ENCODE assay signal across 8 mouse cellular contexts in the genomic region with DNA sequence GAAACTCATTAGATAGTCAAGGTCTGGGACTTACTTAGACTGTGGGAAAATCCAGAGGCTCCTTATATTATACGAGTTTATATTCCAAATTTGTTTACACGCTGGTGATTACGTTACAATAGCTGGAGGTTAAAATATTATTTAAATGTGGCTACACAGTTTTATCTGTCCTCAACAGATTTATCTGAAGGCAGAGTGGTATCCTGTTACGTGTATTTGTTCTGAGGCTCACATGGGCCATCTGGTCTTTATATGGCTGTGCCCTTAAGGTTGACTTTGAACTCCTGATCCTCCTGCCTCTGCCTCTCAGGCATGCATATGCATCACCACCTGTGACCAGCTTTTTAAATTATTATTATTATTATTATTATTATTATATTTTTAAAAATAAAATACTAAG. TPM values are rescaled to one million over a fixed set of nuclear protein-coding genes. Genes with fewer than 3 reads are reported as not detected.
DNase-seq lines count a peak whose midpoint lies in the region; ATAC-seq and TF ChIP-seq lines count a peak whose summit lies in the region.

No protein-coding gene starts in this region.

- DNase-seq in liver, adult 2 months (ENCODE audit: extremely low read depth, low read depth, low spot score): no peak
- no peak for DNase-seq in liver
- no peak for DNase-seq in right cerebral cortex, postnatal 4 days
- no peak for DNase-seq in right cerebral cortex, postnatal 36 days (ENCODE audit: low spot score in 2 of 2)
- DNase-seq in urinary bladder, postnatal 10 days (ENCODE audit: low spot score): no peak

- peaks cover 2% of the 10 kb centered on the region; the same call in 1 of the 2 replicates for H3K4me1 ChIP-seq in liver, adult 2 months (ENCODE audit: control insufficient read depth, insufficient read depth, low read length)
- peaks cover 11% of the 10 kb centered on the region for H3K4me1 ChIP-seq in embryonic facial prominence, embryonic 15.5 days
- peaks cover 12% of the 10 kb centered on the region for H3K4me1 ChIP-seq in limb, embryonic 13.5 days
- peaks cover 12% of the 10 kb centered on the region for H3K4me1 ChIP-seq in neural tube, embryonic 15.5 days

- H3K36me3 ChIP-seq in liver, adult 2 months (ENCODE audit: control insufficient read depth, insufficient read depth, low read length): no peaks in the 10 kb centered on the region; the same call in 1 of the 2 replicates
- no peaks in the 10 kb centered on the region; the same call in 1 of the 2 replicates for H3K36me3 ChIP-seq in embryonic facial prominence, embryonic 15.5 days
- peaks cover 4% of the 10 kb centered on the region; the same call in 1 of the 2 replicates for H3K36me3 ChIP-seq in limb, embryonic 13.5 days
- H3K36me3 ChIP-seq in neural tube, embryonic 15.5 days: peaks cover under 1% of the 10 kb centered on the region; the same call in 1 of the 2 replicates

- no peak overlapping the region for H3K9ac ChIP-seq in liver, adult 2 months (ENCODE audit: low read depth, low read length)
- H3K9ac ChIP-seq in embryonic facial prominence, embryonic 15.5 days: 0 out of 2 replicates have a peak overlapping the region, but pooled peaks have one; percentile 74
- peak overlapping the region; percentile 88 for H3K9ac ChIP-seq in limb, embryonic 13.5 days
- peak overlapping the region; percentile 87 for H3K9ac ChIP-seq in neural tube, embryonic 15.5 days (replicated peaks)

- H3K27ac ChIP-seq in liver, adult 2 months (replicated peaks; ENCODE audit: insufficient read depth, low read depth, low read length): no peak overlapping the region
- H3K27ac ChIP-seq in embryonic facial prominence, embryonic 15.5 days (replicated peaks): no peak overlapping the region
- H3K27ac ChIP-seq in limb, embryonic 13.5 days: no peak overlapping the region
- no peak overlapping the region for H3K27ac ChIP-seq in neural tube, embryonic 15.5 days (replicated peaks)

- no peaks in the 10 kb centered on the region for H3K27me3 ChIP-seq in liver, adult 2 months (ENCODE audit: control insufficient read depth, insufficient read depth, low read length)
- no peaks in the 10 kb centered on the region for H3K27me3 ChIP-seq in embryonic facial prominence, embryonic 15.5 days
- no peaks in the 10 kb centered on the region for H3K27me3 ChIP-seq in limb, embryonic 13.5 days
- no peaks in the 10 kb centered on the region for H3K27me3 ChIP-seq in neural tube, embryonic 15.5 days (replicated peaks)

- ATAC-seq in embryonic facial prominence, embryonic 15.5 days (ENCODE audit: insufficient number of reproducible peaks, low FRiP score, low TSS enrichment, low read depth): no peak
- ATAC-seq in limb, embryonic 13.5 days (ENCODE audit: low FRiP score, low read depth): no peak
- ATAC-seq in neural tube, embryonic 15.5 days (ENCODE audit: low FRiP score): no peak

- H3K4me3 ChIP-seq in liver, adult 2 months (ENCODE audit: insufficient read depth, low read depth, low read length): peak overlapping the region; percentile 66; the same call in 1 of the 2 replicates
- H3K4me3 ChIP-seq in embryonic facial prominence, embryonic 15.5 days (replicated peaks): peak overlapping the region; percentile 85
- H3K4me3 ChIP-seq in limb, embryonic 13.5 days: peak overlapping the region; percentile 77
- H3K4me3 ChIP-seq in neural tube, embryonic 15.5 days (replicated peaks): peak overlapping the region; percentile 79

- WGBS in liver, adult 2 months: 63% methylated on average over 4 of the region's 4 CpGs
- 51% methylated on average over 4 of the region's 4 CpGs for WGBS in embryonic facial prominence, embryonic 15.5 days
- 65% methylated on average over 4 of the region's 4 CpGs for WGBS in limb, embryonic 13.5 days
- WGBS in neural tube, embryonic 15.5 days: 76% methylated on average over 4 of the region's 4 CpGs

- no peak for TF ChIP-seq POLR2A in liver, adult 2 months (IDR thresholded peaks at IDR 0.05; ENCODE audit: extremely low read depth, insufficient read depth, low read length)

- TF ChIP-seq CTCF in liver, adult 2 months (IDR thresholded peaks at IDR 0.05; ENCODE audit: low read depth, low read length): no peak

- no peaks in the 10 kb centered on the region for H3K9me3 ChIP-seq in embryonic facial prominence, embryonic 15.5 days (replicated peaks)
- no peaks in the 10 kb centered on the region for H3K9me3 ChIP-seq in limb, embryonic 13.5 days
- no peaks in the 10 kb centered on the region for H3K9me3 ChIP-seq in neural tube, embryonic 15.5 days (replicated peaks)

- H3K4me2 ChIP-seq in embryonic facial prominence, embryonic 15.5 days (replicated peaks): peak overlapping the region; percentile 82
- H3K4me2 ChIP-seq in limb, embryonic 13.5 days (replicated peaks): peak overlapping the region; percentile 90
- H3K4me2 ChIP-seq in neural tube, embryonic 15.5 days: peak overlapping the region; percentile 90

- H3K79me2 ChIP-seq in liver, adult 2 months (ENCODE audit: control insufficient read depth, insufficient read depth, low read length): no peaks in the 10 kb centered on the region

RNA-seq across cellular contexts. Expression of gene Bcas3, which starts 0.9 kb away (rescaled TPM):
- 21.4 and 25.4 TPM in 2 replicates for total RNA-seq in liver, adult 2 months (2014; rRNA removed)
- polyA plus RNA-seq in liver, adult 2 months (2012; rRNA removed): 16.5 and 19.5 TPM in 2 replicates
- polyA plus RNA-seq in embryonic facial prominence, embryonic 15.5 days (2015; fragmentation: Nextera tagmentation; extraction: Ambion mirVana): 27.0 and 32.7 TPM in 2 replicates
- polyA plus RNA-seq in limb, embryonic 13.5 days (2015; fragmentation: Nextera tagmentation; extraction: Ambion mirVana): 25.5 and 30.3 TPM in 2 replicates
- polyA plus RNA-seq in neural tube, embryonic 15.5 days (2015; fragmentation: Nextera tagmentation; extraction: Ambion mirVana): 30.0 and 31.6 TPM in 2 replicates

RNA-seq across cellular contexts. Expression of gene Ppm1d, which starts 42.8 kb away (rescaled TPM):
- total RNA-seq in liver, adult 2 months (2014; rRNA removed): 2.8 and 3.1 TPM in 2 replicates
- polyA plus RNA-seq in liver, adult 2 months (2012; rRNA removed): 1.5 and 1.7 TPM in 2 replicates
- 17.0 and 17.1 TPM in 2 replicates for polyA plus RNA-seq in embryonic facial prominence, embryonic 15.5 days (2015; fragmentation: Nextera tagmentation; extraction: Ambion mirVana)
- 18.4 and 19.6 TPM in 2 replicates for polyA plus RNA-seq in limb, embryonic 13.5 days (2015; fragmentation: Nextera tagmentation; extraction: Ambion mirVana)
- polyA plus RNA-seq in neural tube, embryonic 15.5 days (2015; fragmentation: Nextera tagmentation; extraction: Ambion mirVana): 16.0 and 16.5 TPM in 2 replicates
